Mouse (Mus musculus) CD4-positive, CD25-positive, alpha-beta regulatory T cell, adult 2 months (primary cell): Measurements from ENCODE around the gene Npas2.

ENCODE experiments used
- DNase-seq: peaks from one replicate; pipeline ENCODE4 v3.0.0-alpha.2; 2012; ENCODE audit warnings: low read depth, low spot score

Gene Npas2

GRCm38 (mm10) chr1:39283323-39283722 lies 89.8 kb downstream of the Npas2 start:
- DNase-seq = no peak

GRCm38 (mm10) chr1:39284786-39285185 lies 91.3 kb downstream of the Npas2 start:
- no peak for DNase-seq

- DNase-seq = no peak
Measured at GRCm38 (mm10) chr1:39287076-39287475, 93.5 kb downstream of the Npas2 start.

GRCm38 (mm10) chr1:39287831-39288230 lies 94.3 kb downstream of the Npas2 start:
- DNase-seq = no peak

GRCm38 (mm10) chr1:39288425-39288824 lies 94.9 kb downstream of the Npas2 start:
- DNase-seq = no peak

GRCm38 (mm10) chr1:39292001-39292400 lies 98.5 kb downstream of the Npas2 start:
- no peak for DNase-seq

GRCm38 (mm10) chr1:39298294-39298693 lies 104.8 kb downstream of the Npas2 start:
- no peak for DNase-seq

GRCm38 (mm10) chr1:39300243-39300642 lies 106.7 kb downstream of the Npas2 start:
- no peak for DNase-seq

- no peak for DNase-seq
Measured at GRCm38 (mm10) chr1:39300676-39301075, 107.1 kb downstream of the Npas2 start.

- DNase-seq = no peak
Measured at GRCm38 (mm10) chr1:39302246-39302645, 108.7 kb downstream of the Npas2 start.

- no peak for DNase-seq
Measured at GRCm38 (mm10) chr1:39303054-39303649, 109.6 kb downstream of the Npas2 start.

- DNase-seq = no peak
Measured at GRCm38 (mm10) chr1:39307291-39307690, 113.8 kb downstream of the Npas2 start.

- DNase-seq = no peak
Measured at GRCm38 (mm10) chr1:39307971-39308370, 114.4 kb downstream of the Npas2 start.

- no peak for DNase-seq
Measured at GRCm38 (mm10) chr1:39309548-39309947, 116.0 kb downstream of the Npas2 start.

- no peak for DNase-seq
Measured at GRCm38 (mm10) chr1:39312345-39312967, 118.9 kb downstream of the Npas2 start.

- DNase-seq = no peak
Measured at GRCm38 (mm10) chr1:39313352-39314245, 120.1 kb downstream of the Npas2 start.

- DNase-seq = no peak
Measured at GRCm38 (mm10) chr1:39317935-39318334, 124.4 kb downstream of the Npas2 start.

GRCm38 (mm10) chr1:39318870-39319269 lies 125.3 kb downstream of the Npas2 start:
- no peak for DNase-seq

GRCm38 (mm10) chr1:39321954-39322353 lies 128.4 kb downstream of the Npas2 start:
- DNase-seq = no peak

- no peak for DNase-seq
Measured at GRCm38 (mm10) chr1:39325228-39325627, 131.7 kb downstream of the Npas2 start.

GRCm38 (mm10) chr1:39327546-39327945 lies 134.0 kb downstream of the Npas2 start:
- DNase-seq = no peak

- no peak for DNase-seq
Measured at GRCm38 (mm10) chr1:39330857-39331594, 137.5 kb downstream of the Npas2 start.
